Comparison of ENCODE assay signal across 25 mouse cellular contexts in the genomic region with DNA sequence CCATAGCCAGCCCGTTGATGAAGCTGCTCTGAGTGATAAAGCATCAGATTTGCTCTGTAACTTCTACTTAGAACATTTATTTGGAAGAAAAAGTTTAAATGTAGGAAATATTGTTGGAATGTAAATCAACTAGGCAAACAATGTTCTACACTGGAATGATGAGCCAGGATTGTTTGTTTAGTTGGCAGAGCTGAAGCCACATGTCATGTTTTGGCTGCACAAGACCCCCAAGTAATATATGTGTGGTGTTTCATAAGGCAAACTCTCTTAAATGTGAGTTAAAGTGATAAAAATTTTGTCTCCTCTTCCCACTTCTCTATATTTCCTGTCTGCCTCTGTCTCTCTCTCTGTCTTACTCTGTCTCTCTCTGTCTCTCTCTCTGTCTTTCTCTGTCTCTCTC.
"Had no signal": no experiment of that assay in that cellular context is flagged by ENCODE, and none has a peak within 500 bp of the region (broad histone marks: within the 10 kb centered on the region; RNA-seq: fewer than 3 reads in every experiment).

No protein-coding gene starts in this region.

- H3K36me3 ChIP-seq: heart, embryonic 10.5 days; heart, embryonic 12.5 days; hindbrain, embryonic 10.5 days; hindbrain, embryonic 12.5 days; kidney, embryonic 15.5 days; limb, embryonic 13.5 days; limb, embryonic 15.5 days; liver, embryonic 12.5 days had no signal

- H3K9me3 ChIP-seq: heart, embryonic 10.5 days; heart, embryonic 12.5 days; hindbrain, embryonic 10.5 days; hindbrain, embryonic 12.5 days; kidney, embryonic 15.5 days; limb, embryonic 13.5 days; limb, embryonic 15.5 days; liver, embryonic 12.5 days had no signal

- H3K27ac ChIP-seq: gastrocnemius, adult 2 months; heart, embryonic 10.5 days; hindbrain, embryonic 10.5 days; hindbrain, embryonic 12.5 days; hindbrain, embryonic 14.5 days; kidney, embryonic 15.5 days; kidney, postnatal 0 days; limb, embryonic 13.5 days; limb, embryonic 15.5 days; liver, embryonic 12.5 days had no signal

- H3K4me1 ChIP-seq: heart, embryonic 10.5 days; heart, embryonic 12.5 days; hindbrain, embryonic 10.5 days; kidney, embryonic 15.5 days; limb, embryonic 13.5 days; limb, embryonic 15.5 days; liver, embryonic 12.5 days had no signal

- ATAC-seq: inflammation-experienced regulatory T-cells, adult 6 months; intestine, embryonic 16.5 days; liver, embryonic 12.5 days had no signal

- H3K4me3 ChIP-seq: gastrocnemius, adult 2 months; heart, embryonic 10.5 days; heart, embryonic 12.5 days; hindbrain, embryonic 10.5 days; hindbrain, embryonic 12.5 days; kidney, embryonic 15.5 days; limb, embryonic 13.5 days; limb, embryonic 15.5 days; liver, embryonic 12.5 days had no signal

- H3K4me2 ChIP-seq: heart, embryonic 12.5 days; hindbrain, embryonic 12.5 days; hindbrain, embryonic 14.5 days; kidney, embryonic 15.5 days; limb, embryonic 13.5 days; limb, embryonic 15.5 days; liver, embryonic 12.5 days had no signal

- H3K9ac ChIP-seq: heart, embryonic 12.5 days; hindbrain, embryonic 12.5 days; hindbrain, embryonic 14.5 days; kidney, embryonic 15.5 days; limb, embryonic 13.5 days; limb, embryonic 15.5 days; liver, embryonic 12.5 days had no signal

- H3K27me3 ChIP-seq: heart, embryonic 12.5 days; hindbrain, embryonic 12.5 days; kidney, embryonic 15.5 days; limb, embryonic 13.5 days; limb, embryonic 15.5 days; liver, embryonic 12.5 days had no signal

- DNase-seq: gastrocnemius, adult 2 months; gastrocnemius, postnatal 10 days; gastrocnemius, postnatal 25 days; heart, adult 18-20 months; heart, postnatal 10 days; heart, postnatal 4 days; kidney, adult 11 months; kidney, adult 2 months; kidney, adult 9 months; kidney, postnatal 14 days; kidney, postnatal 36 days; layer of hippocampus, postnatal 36 days; left cerebral cortex, postnatal 4 days had no signal
